8 mouse cellular contexts compared by ENCODE assay signal in the genomic region with DNA sequence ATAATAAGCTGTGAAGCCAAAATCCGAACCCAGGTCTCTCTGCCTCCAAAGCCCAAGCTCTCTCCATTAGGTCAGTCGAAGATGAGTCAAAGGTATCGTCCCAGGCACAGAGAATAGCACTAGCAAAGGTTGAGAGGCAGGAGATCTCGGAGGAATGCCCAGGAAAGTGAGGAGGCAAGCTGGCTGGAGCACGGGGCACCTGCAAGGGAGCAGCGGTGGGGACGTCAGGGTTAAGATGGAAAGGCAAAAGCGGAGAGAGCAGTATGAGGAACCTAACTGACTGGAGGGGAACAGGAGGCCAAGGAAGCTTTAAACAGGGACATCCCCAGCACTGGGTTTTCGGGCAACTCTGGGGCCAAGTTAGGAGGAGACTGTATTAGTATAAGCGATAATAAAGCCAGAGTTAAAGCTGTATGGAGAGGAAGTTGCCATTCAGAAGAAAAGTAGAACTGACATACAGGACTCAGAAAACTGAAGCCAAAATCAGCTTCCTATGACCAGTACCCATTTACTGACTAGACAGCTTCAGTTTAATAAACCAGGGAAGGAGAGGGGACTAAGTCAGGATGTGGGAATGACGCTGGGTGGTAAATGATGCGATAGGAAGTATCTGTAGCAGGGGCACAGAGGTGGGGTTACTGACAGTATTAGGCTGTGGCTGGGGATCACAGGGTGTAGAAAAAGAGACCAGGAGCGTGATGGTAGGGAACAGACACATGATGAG. TPM values are rescaled to one million over a fixed set of nuclear protein-coding genes. Genes with fewer than 3 reads are reported as not detected.
DNase-seq lines count a peak whose midpoint lies in the region; ATAC-seq and TF ChIP-seq lines count a peak whose summit lies in the region.
"Had no signal": no experiment of that assay in that cellular context is flagged by ENCODE, and none has a peak within 500 bp of the region (broad histone marks: within the 10 kb centered on the region; RNA-seq: fewer than 3 reads in every experiment).

No protein-coding gene starts in this region.

- H3K4me1 ChIP-seq in lung, embryonic 15.5 days = peaks cover 59% of the 10 kb centered on the region
- H3K4me1 ChIP-seq in embryonic facial prominence, embryonic 14.5 days (ENCODE audit: control insufficient read depth, insufficient read depth, low read length) = peaks cover 39% of the 10 kb centered on the region
- H3K4me1 ChIP-seq in limb, embryonic 13.5 days = peaks cover 58% of the 10 kb centered on the region
- peaks cover 33% of the 10 kb centered on the region for H3K4me1 ChIP-seq in olfactory bulb, adult 2 months (ENCODE audit: control insufficient read depth, insufficient read depth, low read length)

- H3K27ac ChIP-seq in lung, embryonic 15.5 days = peak overlapping the region; percentile 99
- H3K27ac ChIP-seq in embryonic facial prominence, embryonic 14.5 days (replicated peaks; ENCODE audit: low read depth, low read length) = no peak overlapping the region
- H3K27ac ChIP-seq in limb, embryonic 13.5 days = peak overlapping the region; percentile 81; the same call in 1 of the 2 replicates
- H3K27ac ChIP-seq in olfactory bulb, adult 2 months (ENCODE audit: insufficient read depth, low read depth, low read length) = peak overlapping the region; percentile 62

- WGBS in lung, embryonic 15.5 days = 55% methylated on average over 13 of the region's 13 CpGs
- WGBS in embryonic facial prominence, embryonic 14.5 days = 61% methylated on average over 13 of the region's 13 CpGs
- 82% methylated on average over 13 of the region's 13 CpGs for WGBS in limb, embryonic 13.5 days
- WGBS in olfactory bulb, adult 2 months = 79% methylated on average over 13 of the region's 13 CpGs

- peak overlapping the region; percentile 62 for H3K4me3 ChIP-seq in lung, embryonic 15.5 days
- peak overlapping the region; percentile 96 for H3K4me3 ChIP-seq in embryonic facial prominence, embryonic 14.5 days (ENCODE audit: low read depth, low read length)
- peak overlapping the region; percentile 92 for H3K4me3 ChIP-seq in limb, embryonic 13.5 days
- no peak overlapping the region; the same call in 1 of the 2 replicates for H3K4me3 ChIP-seq in olfactory bulb, adult 2 months (ENCODE audit: insufficient read depth, low read depth, low read length)

- no peak for TF ChIP-seq CTCF in olfactory bulb, adult 2 months (IDR thresholded peaks at IDR 0.05; ENCODE audit: insufficient read depth, low read depth, low read length)

- H3K36me3 ChIP-seq in lung, embryonic 15.5 days = peaks cover 27% of the 10 kb centered on the region
- H3K36me3 ChIP-seq in embryonic facial prominence, embryonic 14.5 days (ENCODE audit: control insufficient read depth, insufficient read depth, low read length) = peaks cover 23% of the 10 kb centered on the region
- peaks cover 34% of the 10 kb centered on the region for H3K36me3 ChIP-seq in limb, embryonic 13.5 days

- DNase-seq in lung, postnatal 36 days = no peak
- DNase-seq in embryonic facial prominence, embryonic 14.5 days (ENCODE audit: low spot score) = no peak
- no peak for DNase-seq in adrenal gland, adult 18-20 months (ENCODE audit: low spot score in 2 of 2)
- DNase-seq in natural killer cell, adult 2 months (ENCODE audit: low spot score in 2 of 2) = no peak

- H3K9me3 ChIP-seq in lung, embryonic 15.5 days = no peaks in the 10 kb centered on the region
- H3K9me3 ChIP-seq in embryonic facial prominence, embryonic 14.5 days (ENCODE audit: control insufficient read depth, low read length) = no peaks in the 10 kb centered on the region
- H3K9me3 ChIP-seq in limb, embryonic 13.5 days = no peaks in the 10 kb centered on the region

- H3K4me2 ChIP-seq in lung, embryonic 15.5 days = peak overlapping the region; percentile 69
- peak overlapping the region; percentile 88 for H3K4me2 ChIP-seq in embryonic facial prominence, embryonic 14.5 days (ENCODE audit: low read depth, low read length)
- peak overlapping the region; percentile 91 for H3K4me2 ChIP-seq in limb, embryonic 13.5 days (replicated peaks)

- peak overlapping the region; percentile 80 for H3K9ac ChIP-seq in lung, embryonic 15.5 days
- peak overlapping the region; percentile 93 for H3K9ac ChIP-seq in embryonic facial prominence, embryonic 14.5 days (ENCODE audit: low read depth, low read length)
- H3K9ac ChIP-seq in limb, embryonic 13.5 days = peak overlapping the region; percentile 56; the same call in 1 of the 2 replicates

- no peak for TF ChIP-seq POLR2A in olfactory bulb, adult 2 months (IDR thresholded peaks at IDR 0.05; ENCODE audit: insufficient read depth, low read depth, low read length)

- no peak for ATAC-seq in lung, embryonic 15.5 days (ENCODE audit: borderline replicate concordance, extremely low read depth, low FRiP score, low TSS enrichment)
- ATAC-seq in embryonic facial prominence, embryonic 14.5 days (ENCODE audit: low read depth) = no peak
- ATAC-seq in limb, embryonic 13.5 days (ENCODE audit: low FRiP score, low read depth) = no peak

- H3K27me3 ChIP-seq in lung, embryonic 15.5 days = no peaks in the 10 kb centered on the region
- H3K27me3 ChIP-seq in embryonic facial prominence, embryonic 14.5 days (replicated peaks; ENCODE audit: control insufficient read depth, insufficient read depth, low read length) = no peaks in the 10 kb centered on the region
- H3K27me3 ChIP-seq in limb, embryonic 13.5 days = no peaks in the 10 kb centered on the region

RNA-seq across cellular contexts. Expression of a gene that starts 2.5 kb away (rescaled TPM):
- polyA plus RNA-seq in lung, embryonic 15.5 days (2015; fragmentation: Nextera tagmentation; extraction: Ambion mirVana) = 62.7 and 63.2 TPM in 2 replicates
- polyA plus RNA-seq in embryonic facial prominence, embryonic 14.5 days (2014; fragmentation: Nextera tagmentation; extraction: Ambion mirVana) = 79.6 and 83.0 TPM in 2 replicates
- 58.7 and 60.0 TPM in 2 replicates for polyA plus RNA-seq in limb, embryonic 13.5 days (2015; fragmentation: Nextera tagmentation; extraction: Ambion mirVana)
- polyA plus RNA-seq in olfactory bulb, adult 2 months (2012; ENCODE audit: insufficient read depth, insufficient read length, low replicate concordance, missing spikeins) = not detected in 2 replicates
- 100 to 1,000 TPM in 1 of 2 experiments, 10 to 100 TPM in 1; 95.8 to 144 TPM for total RNA-seq in adrenal gland, adult 18-20 months (2021)

RNA-seq across cellular contexts. Expression of a gene that starts 2.8 kb away (rescaled TPM):
- polyA plus RNA-seq in lung, embryonic 15.5 days (2015; fragmentation: Nextera tagmentation; extraction: Ambion mirVana) = 97.9 and 98.2 TPM in 2 replicates
- 67.8 and 70.2 TPM in 2 replicates for polyA plus RNA-seq in embryonic facial prominence, embryonic 14.5 days (2014; fragmentation: Nextera tagmentation; extraction: Ambion mirVana)
- polyA plus RNA-seq in limb, embryonic 13.5 days (2015; fragmentation: Nextera tagmentation; extraction: Ambion mirVana) = 60.4 and 63.6 TPM in 2 replicates
- polyA plus RNA-seq in olfactory bulb, adult 2 months (2012; ENCODE audit: insufficient read depth, insufficient read length, low replicate concordance, missing spikeins) = 147 TPM in 1 of 2 replicates, not detected in the other
- total RNA-seq in adrenal gland, adult 18-20 months (2021) = 100 to 1,000 TPM; 167 to 208 TPM

RNA-seq across cellular contexts. Expression of a gene that starts 18.8 kb away (rescaled TPM):
- 23.7 and 32.2 TPM in 2 replicates for polyA plus RNA-seq in lung, embryonic 15.5 days (2015; fragmentation: Nextera tagmentation; extraction: Ambion mirVana)
- polyA plus RNA-seq in embryonic facial prominence, embryonic 14.5 days (2014; fragmentation: Nextera tagmentation; extraction: Ambion mirVana) = 25.1 and 25.7 TPM in 2 replicates
- 35.0 and 38.5 TPM in 2 replicates for polyA plus RNA-seq in limb, embryonic 13.5 days (2015; fragmentation: Nextera tagmentation; extraction: Ambion mirVana)
- polyA plus RNA-seq in olfactory bulb, adult 2 months (2012; ENCODE audit: insufficient read depth, insufficient read length, low replicate concordance, missing spikeins) = 242 TPM in 1 of 2 replicates, not detected in the other
- total RNA-seq in adrenal gland, adult 18-20 months (2021) = 10 to 100 TPM; 40.7 to 48.7 TPM

RNA-seq across cellular contexts. Expression of a gene that starts 19.0 kb away (rescaled TPM):
- 19.0 and 21.1 TPM in 2 replicates for polyA plus RNA-seq in lung, embryonic 15.5 days (2015; fragmentation: Nextera tagmentation; extraction: Ambion mirVana)
- 15.1 and 19.1 TPM in 2 replicates for polyA plus RNA-seq in embryonic facial prominence, embryonic 14.5 days (2014; fragmentation: Nextera tagmentation; extraction: Ambion mirVana)
- polyA plus RNA-seq in limb, embryonic 13.5 days (2015; fragmentation: Nextera tagmentation; extraction: Ambion mirVana) = 26.9 and 27.0 TPM in 2 replicates
- not detected in 2 replicates for polyA plus RNA-seq in olfactory bulb, adult 2 months (2012; ENCODE audit: insufficient read depth, insufficient read length, low replicate concordance, missing spikeins)
- total RNA-seq in adrenal gland, adult 18-20 months (2021) = 1 to 10 TPM; 8.2 to 8.3 TPM

RNA-seq across cellular contexts. Expression of a gene that starts 24.6 kb away (rescaled TPM):
- 0.77 and 1.5 TPM in 2 replicates for polyA plus RNA-seq in lung, embryonic 15.5 days (2015; fragmentation: Nextera tagmentation; extraction: Ambion mirVana)
- 1.3 and 1.5 TPM in 2 replicates for polyA plus RNA-seq in embryonic facial prominence, embryonic 14.5 days (2014; fragmentation: Nextera tagmentation; extraction: Ambion mirVana)
- polyA plus RNA-seq in limb, embryonic 13.5 days (2015; fragmentation: Nextera tagmentation; extraction: Ambion mirVana) = 1.4 and 2.2 TPM in 2 replicates
- not detected in 2 replicates for polyA plus RNA-seq in olfactory bulb, adult 2 months (2012; ENCODE audit: insufficient read depth, insufficient read length, low replicate concordance, missing spikeins)
- total RNA-seq in adrenal gland, adult 18-20 months (2021) = under 1 TPM; 0.70 to 0.73 TPM
- total RNA-seq: common myeloid progenitor, adult 5-6 weeks had no signal

Comparison
In these comparisons a context has a peak if more than half of its experiments do, and no peak if none do; other contexts are left out.
1. RNA of a gene that starts 2.5 kb away (polyA plus RNA-seq): 79.6 to 83.0 TPM in embryonic facial prominence, embryonic 14.5 days, 62.7 to 63.2 TPM in lung, embryonic 15.5 days and 58.7 to 60.0 TPM in limb, embryonic 13.5 days; not detected in olfactory bulb, adult 2 months; every median in the first group is over 10 times any median in the second.
2. Peak in every context shown above with its lines, with median percentiles within 50 percentile points of each other: H3K4me2 ChIP-seq and H3K9ac ChIP-seq.